In genomic region chr10:75418747-75419146, GRCm38 (mm10) we compare ENCODE assay signal across 35 mouse cellular contexts. TPM values are rescaled to one million over a fixed set of nuclear protein-coding genes. Genes with fewer than 3 reads are reported as not detected.
"Had no signal": no experiment of that assay in that cellular context is flagged by ENCODE, and none has a peak within 500 bp of the region (broad histone marks: within the 10 kb centered on the region; RNA-seq: fewer than 3 reads in every experiment).

No protein-coding gene starts in this region.

- H3K9ac ChIP-seq: heart, embryonic 12.5 days; heart, embryonic 13.5 days; heart, embryonic 15.5 days; hindbrain, embryonic 12.5 days; hindbrain, embryonic 13.5 days; hindbrain, embryonic 14.5 days; hindbrain, embryonic 15.5 days; intestine, embryonic 15.5 days; kidney, embryonic 15.5 days had no signal

- H3K4me2 ChIP-seq: heart, embryonic 11.5 days; heart, embryonic 12.5 days; heart, embryonic 13.5 days; heart, embryonic 15.5 days; hindbrain, embryonic 12.5 days; hindbrain, embryonic 13.5 days; hindbrain, embryonic 14.5 days; hindbrain, embryonic 15.5 days; intestine, embryonic 15.5 days; kidney, embryonic 15.5 days had no signal

- H3K27me3 ChIP-seq: heart, embryonic 12.5 days; heart, embryonic 13.5 days; heart, embryonic 15.5 days; hindbrain, embryonic 12.5 days; hindbrain, embryonic 13.5 days; hindbrain, embryonic 15.5 days; intestine, embryonic 15.5 days; kidney, embryonic 15.5 days had no signal

- H3K27ac ChIP-seq: heart, embryonic 10.5 days; heart, embryonic 13.5 days; heart, embryonic 15.5 days; hindbrain, embryonic 10.5 days; hindbrain, embryonic 12.5 days; hindbrain, embryonic 13.5 days; hindbrain, embryonic 14.5 days; hindbrain, embryonic 15.5 days; hindbrain, postnatal 0 days; intestine, embryonic 15.5 days; kidney, embryonic 15.5 days; kidney, postnatal 0 days; layer of hippocampus, adult 2 months had no signal

- ATAC-seq: hindbrain, embryonic 16.5 days; hindbrain, postnatal 0 days; inflammation-experienced regulatory T-cells, adult 6 months; intestine, embryonic 15.5 days; intestine, embryonic 16.5 days; intestine, postnatal 0 days had no signal

- H3K36me3 ChIP-seq: heart, embryonic 10.5 days; heart, embryonic 12.5 days; heart, embryonic 13.5 days; heart, embryonic 15.5 days; hindbrain, embryonic 10.5 days; hindbrain, embryonic 12.5 days; hindbrain, embryonic 13.5 days; hindbrain, embryonic 15.5 days; intestine, embryonic 15.5 days; kidney, embryonic 15.5 days had no signal

- DNase-seq: heart, postnatal 10 days; heart, postnatal 14 days; heart, postnatal 36 days; heart, postnatal 4 days; kidney, adult 11 months; kidney, adult 18-20 months; kidney, adult 2 months; kidney, adult 8-10 months; kidney, adult 9 months; kidney, postnatal 10 days; kidney, postnatal 14 days; kidney, postnatal 25 days; kidney, postnatal 36 days; kidney, postnatal 4 days; layer of hippocampus, adult 9-11 months; layer of hippocampus, postnatal 36 days had no signal

- H3K4me1 ChIP-seq: heart, embryonic 12.5 days; heart, embryonic 15.5 days; hindbrain, embryonic 10.5 days; hindbrain, embryonic 12.5 days; hindbrain, embryonic 13.5 days; hindbrain, embryonic 15.5 days; intestine, embryonic 15.5 days; kidney, embryonic 15.5 days had no signal

- H3K9me3 ChIP-seq: heart, embryonic 10.5 days; heart, embryonic 13.5 days; heart, embryonic 15.5 days; hindbrain, embryonic 10.5 days; hindbrain, embryonic 12.5 days; hindbrain, embryonic 13.5 days; hindbrain, embryonic 15.5 days; intestine, embryonic 15.5 days; kidney, embryonic 15.5 days had no signal

- H3K4me3 ChIP-seq: heart, embryonic 10.5 days; heart, embryonic 12.5 days; heart, embryonic 13.5 days; heart, embryonic 15.5 days; hindbrain, embryonic 10.5 days; hindbrain, embryonic 12.5 days; hindbrain, embryonic 13.5 days; hindbrain, embryonic 15.5 days; intestine, embryonic 15.5 days; kidney, embryonic 15.5 days; layer of hippocampus, adult 2 months had no signal

RNA-seq across cellular contexts. Expression of gene Upb1, which starts 17.8 kb away (rescaled TPM):
- total RNA-seq: layer of hippocampus, postnatal 36 days had no signal
- polyA plus RNA-seq: hindbrain, embryonic 10.5 days; hindbrain, embryonic 12.5 days had no signal
